Mouse (Mus musculus) embryonic stem cell, embryonic (primary cell): Measurements from ENCODE around the gene Dusp3.

Experiments used
- CTCF ChIA-PET, 4 experiments: fragments of 300-600 bp in 2 of 4; fragments of 350-600 bp in 2 of 4; sonication (Branson Sonifier 250); formaldehyde crosslinking; loops; one replicate each; lab custom pipeline; 2022; ENCODE audit warnings: inconsistent platforms in 2 of 4; lab: Charles Lee
- POLR2A ChIA-PET, 4 experiments: fragments of 300-600 bp in 2 of 4; fragments of 350-600 bp in 2 of 4; sonication (Branson Sonifier 250); formaldehyde crosslinking; loops; one replicate each; lab custom pipeline; 2022; ENCODE audit warnings: antibody characterized with exemption in 4 of 4, inconsistent platforms in 1 of 4; lab: Charles Lee

Dusp3 gene

GRCm38 (mm10) chr11:101973496-101973895 is 13.3 kb downstream of the Dusp3 start:
- ChIA-PET CTCF (interaction anchor here in 2 of 4 experiments (0.7 to 2.2 kb wide), 7 partner anchors 16 to 160 kb away, joined by 3 to 11 read pairs (median 4); no protein-coding TSS in a partner anchor), POLR2A (interaction anchor here in 1 of 4 experiments (0.7 kb wide), 1 partner anchor 308 kb away, joined by 4 read pairs; the partner anchor contains the start of gene Arl4d)

DNA sequence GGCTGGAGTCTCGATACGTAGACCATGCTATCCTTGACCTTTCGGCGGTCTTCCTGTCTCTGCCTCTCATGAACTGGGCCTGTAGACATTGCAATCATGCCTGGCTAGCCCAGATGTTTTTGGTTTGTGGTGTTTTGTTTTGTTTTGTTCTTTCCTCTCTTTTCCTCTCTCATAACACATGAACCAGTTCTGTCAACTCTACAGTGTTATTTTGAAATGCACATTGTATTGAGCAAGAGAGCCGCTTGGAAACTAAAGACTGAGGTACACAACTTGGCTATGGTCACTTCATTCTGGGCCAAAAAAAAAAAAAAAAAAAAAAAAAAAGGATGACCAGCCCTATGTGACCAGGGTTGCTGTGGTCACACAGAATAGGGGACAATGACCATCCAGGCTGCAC is 14.2 kb downstream of the Dusp3 start:
- POLR2A ChIA-PET = interaction anchor here in 1 of 4 experiments (0.7 kb wide), 1 partner anchor 308 kb away, joined by 4 read pairs; the partner anchor contains the start of gene Arl4d
- CTCF ChIA-PET = interaction anchor here in 2 of 4 experiments (0.7 to 1.3 kb wide), 4 partner anchors 17 to 160 kb away, joined by 3 to 5 read pairs (median 4); no protein-coding TSS in a partner anchor

DNA sequence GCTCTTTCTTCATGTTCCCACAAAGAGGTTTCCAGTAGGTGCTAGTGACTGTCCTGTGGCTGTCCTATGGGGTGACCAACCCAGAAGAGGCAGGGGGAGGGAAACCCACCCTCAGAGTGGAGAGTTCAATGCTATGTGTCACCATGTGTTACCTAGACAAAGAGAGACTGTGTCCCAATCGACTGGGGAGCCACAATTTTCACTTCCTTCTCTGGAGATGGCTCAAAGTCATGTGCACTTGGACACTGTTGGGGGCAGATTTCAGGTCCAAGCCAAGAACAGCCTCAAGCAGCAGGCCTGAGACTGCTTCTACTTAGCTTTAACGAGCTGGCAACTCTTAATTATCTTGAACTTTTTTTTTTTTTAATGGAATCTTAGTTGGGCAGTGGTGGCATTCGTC is 14.7 kb downstream of the Dusp3 start:
- CTCF ChIA-PET = interaction anchor here (0.6 to 1.3 kb wide), 5 partner anchors 62 to 1427 kb away, joined by 3 read pairs; partner anchors contain the start of gene Ttc25 (in 1 of the 4)
- POLR2A ChIA-PET = interaction anchor here in 1 of 4 experiments (1.7 kb wide), 1 partner anchor 12 kb away, joined by 8 read pairs; the partner anchor contains the start of gene Cfap97d1

DNA sequence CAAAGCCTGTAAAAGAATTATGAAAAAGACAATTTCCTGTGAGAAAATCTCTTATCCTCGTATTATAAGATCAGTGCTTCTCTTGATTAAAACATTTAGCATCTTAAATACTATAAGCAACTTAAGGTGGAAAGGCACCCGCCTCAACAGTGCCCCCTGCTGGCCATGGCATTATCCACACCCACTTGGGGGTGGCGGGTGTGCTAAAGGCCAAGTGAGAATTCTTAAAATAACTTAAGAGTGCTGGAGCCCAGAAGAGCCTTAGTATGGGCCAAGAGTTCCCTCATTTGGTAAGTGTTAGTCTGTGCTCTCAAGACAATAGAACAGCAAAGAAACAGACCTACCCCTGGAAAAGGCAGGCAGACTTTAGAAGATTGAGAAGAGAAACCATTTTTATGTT is 15.4 kb downstream of the Dusp3 start:
- CTCF ChIA-PET = interaction anchor here in 3 of 4 experiments (0.5 to 4.7 kb wide), 8 partner anchors 43 to 1162 kb away, joined by 3 to 45 read pairs (median 4); no protein-coding TSS in a partner anchor
- POLR2A ChIA-PET = interaction anchor here in 1 of 4 experiments (1.7 kb wide), 1 partner anchor 13 kb away, joined by 8 read pairs; the partner anchor contains the start of gene Cfap97d1

DNA sequence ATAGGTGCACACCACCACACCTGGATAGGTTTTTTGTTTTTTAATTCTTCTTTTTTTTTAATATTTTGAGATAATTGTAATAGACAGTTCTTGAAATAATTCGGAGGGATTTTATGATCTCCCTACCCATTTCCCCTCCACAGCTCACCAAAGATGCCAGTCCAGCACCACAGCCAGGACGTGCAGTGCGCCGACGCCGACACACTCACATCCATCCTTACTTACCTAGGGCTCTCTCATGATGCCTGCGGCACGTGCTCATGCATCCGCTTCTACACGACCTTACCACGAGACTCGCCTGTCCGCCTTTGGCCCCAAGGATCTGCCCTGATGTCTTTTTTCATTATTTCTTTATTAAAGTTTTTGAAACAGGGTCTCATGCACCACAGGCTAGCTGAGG is 17.0 kb downstream of the Dusp3 start:
- POLR2A ChIA-PET = interaction anchor here in 3 of 4 experiments (0.6 to 4.5 kb wide), 9 partner anchors 14 to 1868 kb away, joined by 3 to 20 read pairs (median 5); partner anchors contain the start of gene Cfap97d1 (in 1 of the 3)

DNA sequence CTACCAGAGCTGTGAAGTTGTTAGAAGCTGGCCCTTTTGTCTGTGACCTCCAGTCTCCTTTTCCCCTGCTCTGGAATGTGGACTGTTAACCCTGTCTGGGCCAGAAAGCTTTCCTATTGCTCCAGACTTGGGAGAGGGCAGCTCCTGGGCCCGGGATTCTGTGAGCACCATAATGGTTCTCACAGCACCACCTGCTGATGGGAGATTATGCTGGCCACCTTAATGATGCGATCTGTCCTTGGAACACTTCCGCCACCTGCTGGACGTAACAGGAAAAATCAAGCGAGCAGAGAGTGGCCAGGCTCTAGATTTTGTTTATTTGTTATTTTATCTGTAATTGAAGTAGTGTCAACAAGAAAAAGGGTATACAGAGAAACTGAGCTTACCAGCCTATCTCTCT is 18.0 kb downstream of the Dusp3 start:
- CTCF ChIA-PET = interaction anchor here (0.5 to 7.7 kb wide), 93 partner anchors 9 to 393 kb away, joined by 3 to 86 read pairs (median 4); partner anchors contain the start of genes Cfap97d1 (in 3 of the 4) and Etv4 (in 1 of the 4)
- POLR2A ChIA-PET = interaction anchor here (0.5 to 4.5 kb wide), 25 partner anchors 15 to 462 kb away, joined by 3 to 20 read pairs (median 3); partner anchors contain the start of genes Cfap97d1 (in 2 of the 4), Arl4d (in 1 of the 4), Dhx8 (in 1 of the 4) and Grn (in 1 of the 4)

More for the DNA sequence above, 17.0 kb downstream of the Dusp3 start:
- CTCF ChIA-PET = interaction anchor here (0.5 to 7.7 kb wide), 24 partner anchors 14 to 651 kb away, joined by 3 to 86 read pairs (median 10); partner anchors contain the start of genes Cfap97d1 (in 2 of the 4) and Dusp3 (in 1 of the 4)

GRCm38 (mm10) chr11:101968311-101968710 is 18.5 kb downstream of the Dusp3 start:
- CTCF ChIA-PET = interaction anchor here (0.5 to 7.7 kb wide), 93 partner anchors 9 to 392 kb away, joined by 3 to 86 read pairs (median 4); partner anchors contain the start of genes Cfap97d1 (in 3 of the 4), Dusp3 (in 1 of the 4) and Etv4 (in 1 of the 4)
- POLR2A ChIA-PET = interaction anchor here (0.5 to 4.5 kb wide), 27 partner anchors 15 to 995 kb away, joined by 3 to 20 read pairs (median 3); partner anchors contain the start of genes Cfap97d1 (in 2 of the 4), Arl4d (in 1 of the 4), Dhx8 (in 1 of the 4) and Grn (in 1 of the 4)

DNA sequence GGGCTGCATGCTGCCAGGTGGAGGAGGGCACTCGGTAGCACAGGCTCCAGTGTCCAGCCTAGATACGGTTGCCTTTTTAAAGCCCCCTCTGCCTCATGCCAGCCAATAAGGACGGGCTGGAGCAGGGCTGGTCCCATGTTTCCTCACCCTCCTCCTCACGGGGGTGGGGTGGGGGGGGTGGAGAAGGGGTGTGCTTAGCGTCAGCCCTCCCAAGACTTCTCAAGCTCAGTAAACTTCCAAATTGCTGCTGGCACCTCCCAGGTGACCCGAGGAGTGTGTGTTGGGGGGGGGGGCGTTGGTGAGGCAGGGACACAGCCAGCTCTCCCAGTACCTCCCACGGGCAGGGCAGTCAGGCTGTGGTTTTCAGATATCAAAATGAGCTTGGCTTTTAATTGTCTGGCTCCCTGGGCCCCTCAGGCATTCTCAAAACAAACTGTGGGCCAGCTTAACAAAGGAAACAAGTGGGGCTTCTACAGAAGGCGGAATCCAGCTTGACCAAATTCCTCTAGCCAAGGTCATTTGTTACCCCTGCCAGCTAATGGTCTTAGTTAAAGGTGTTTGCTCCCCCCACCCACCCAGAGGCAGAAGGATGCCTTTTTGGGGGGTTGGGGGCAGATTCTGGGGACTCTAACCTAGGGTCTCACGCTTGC is 19.7 kb downstream of the Dusp3 start, which contains the start of gene Sost:
TSS of gene Sost (minus strand) at position 51 of the 650 bp plus-strand sequence.
- ChIA-PET POLR2A (interaction anchor here in 2 of 4 experiments (0.7 to 4.5 kb wide), 8 partner anchors 17 to 274 kb away, joined by 3 to 20 read pairs (median 4); partner anchors contain the start of gene Cfap97d1 (in 1 of the 2)), CTCF (interaction anchor here (0.6 to 7.7 kb wide), 28 partner anchors 8 to 772 kb away, joined by 3 to 86 read pairs (median 6); partner anchors contain the start of genes Cfap97d1 (in 1 of the 4) and Dusp3 (in 1 of the 4))

DNA sequence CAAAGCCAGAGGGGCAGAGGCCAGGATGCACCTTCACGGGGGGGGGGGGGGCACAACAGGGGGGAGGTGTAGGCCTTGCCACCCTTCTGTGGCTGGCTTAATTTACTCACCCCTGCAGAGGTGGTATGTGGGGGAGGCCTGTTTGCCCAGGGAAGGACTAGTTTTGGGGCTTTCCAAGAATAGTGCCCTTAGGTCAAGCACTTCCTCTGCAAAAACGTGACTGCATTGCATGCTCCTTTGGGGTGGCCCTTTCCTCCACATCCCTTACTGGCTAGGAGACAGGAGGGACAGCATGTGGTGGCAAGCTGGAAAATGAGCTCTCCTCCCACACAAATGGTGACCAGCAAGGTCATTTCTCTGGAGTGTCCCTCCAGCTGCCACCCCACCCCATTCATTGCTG is 21.3 kb downstream of the Dusp3 start:
- POLR2A ChIA-PET = interaction anchor here in 3 of 4 experiments (1.0 to 3.6 kb wide), 6 partner anchors 9 to 193 kb away, joined by 3 to 20 read pairs (median 8); partner anchors contain the start of gene Cfap97d1 (in 1 of the 3)
- CTCF ChIA-PET = interaction anchor here in 3 of 4 experiments (0.6 to 7.7 kb wide), 17 partner anchors 9 to 908 kb away, joined by 3 to 77 read pairs (median 5); no protein-coding TSS in a partner anchor

DNA sequence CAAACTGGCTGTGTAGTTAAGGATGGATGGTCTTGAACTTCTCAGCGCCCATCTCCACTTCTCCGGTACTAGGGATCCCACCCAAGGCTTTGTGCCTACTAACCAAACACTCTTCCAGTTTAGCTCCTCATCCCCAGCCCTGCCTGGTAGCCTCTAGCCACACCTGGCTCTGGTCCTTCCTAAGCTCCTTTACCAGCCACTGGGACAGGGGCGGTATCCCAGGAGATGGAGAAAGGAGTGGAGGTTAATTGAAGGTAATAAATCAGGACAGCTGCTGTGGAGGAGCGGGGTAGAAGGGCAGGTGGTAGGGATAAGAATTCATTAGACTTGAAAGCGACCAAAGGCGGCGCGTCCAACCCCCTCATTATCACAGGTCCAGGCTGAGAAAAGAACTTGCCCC is 22.2 kb downstream of the Dusp3 start:
- CTCF ChIA-PET = interaction anchor here (0.5 to 7.7 kb wide), 20 partner anchors 10 to 1797 kb away, joined by 3 to 77 read pairs (median 4); partner anchors contain the start of gene Cfap97d1 (in 1 of the 4)
- POLR2A ChIA-PET = interaction anchor here in 3 of 4 experiments (0.5 to 3.6 kb wide), 20 partner anchors 10 to 1082 kb away, joined by 3 to 20 read pairs (median 5); partner anchors contain the start of genes Cfap97d1 (in 2 of the 3) and Dhx8 (in 1 of the 3)

DNA sequence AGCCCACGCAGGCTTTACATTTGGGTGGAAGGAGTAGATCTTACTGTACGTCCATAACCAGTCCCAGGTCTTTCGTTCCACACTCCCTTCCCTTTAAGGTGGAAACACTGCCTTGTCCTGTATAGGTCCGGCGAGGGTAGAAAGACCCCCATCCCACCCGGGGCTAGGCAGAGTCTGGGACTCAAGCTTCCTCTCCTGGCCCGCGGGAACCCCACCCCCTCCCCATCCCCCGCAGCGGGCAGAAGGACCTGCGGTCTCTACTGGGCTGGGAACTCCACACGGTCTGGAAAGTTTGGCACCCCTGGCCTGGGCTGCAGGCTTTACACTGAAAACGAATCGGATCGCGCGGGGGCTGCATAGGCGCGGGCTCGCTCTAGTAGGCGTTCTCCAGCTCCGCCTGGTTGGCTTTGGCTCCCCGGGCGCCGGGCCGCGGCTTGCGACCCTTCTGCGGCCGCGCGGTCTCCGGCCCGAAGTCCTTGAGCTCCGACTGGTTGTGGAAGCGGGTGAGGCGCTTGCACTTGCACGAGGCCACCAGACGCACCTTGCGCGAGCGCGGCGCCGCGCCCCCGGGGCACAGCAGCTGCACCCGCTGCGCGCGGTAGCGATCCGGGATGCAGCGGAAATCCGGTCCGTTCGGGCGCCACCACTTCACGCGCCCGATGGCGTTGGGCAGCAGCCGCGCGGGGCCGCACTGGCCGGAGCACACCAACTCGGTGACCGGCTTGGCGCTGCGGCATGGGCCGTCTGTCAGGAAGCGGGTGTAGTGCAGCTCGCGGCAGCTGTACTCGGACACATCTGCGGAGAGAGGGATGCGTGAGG is 23.1 kb downstream of the Dusp3 start:
- ChIA-PET CTCF (interaction anchor here (0.5 to 7.7 kb wide), 23 partner anchors 11 to 171 kb away, joined by 3 to 77 read pairs (median 4); partner anchors contain the start of gene Cfap97d1 (in 1 of the 4)), POLR2A (interaction anchor here in 3 of 4 experiments (0.5 to 3.6 kb wide), 27 partner anchors 11 to 1081 kb away, joined by 3 to 20 read pairs (median 4); partner anchors contain the start of genes Cfap97d1 (in 2 of the 3), Dhx8 (in 1 of the 3) and Etv4 (in 1 of the 3))

DNA sequence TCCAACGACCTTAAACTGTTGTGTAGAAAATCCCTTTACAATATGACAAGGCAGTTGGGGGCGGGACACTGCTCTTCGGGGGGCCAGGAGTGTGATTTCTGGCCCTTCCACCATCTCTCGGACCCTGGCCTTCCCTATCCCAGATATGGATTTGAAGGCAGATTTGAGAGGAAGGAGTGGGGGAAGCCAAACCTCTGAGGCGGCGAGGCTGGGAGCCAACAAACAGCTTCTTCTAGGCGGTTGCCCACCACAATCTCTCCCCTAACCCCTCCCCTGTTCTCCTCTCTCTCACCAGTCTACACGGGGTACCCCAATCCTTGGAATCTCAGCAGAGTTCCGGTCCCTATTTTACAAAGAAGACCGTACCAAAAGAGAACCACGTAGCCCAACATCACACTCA is 23.8 kb downstream of the Dusp3 start:
- ChIA-PET CTCF (interaction anchor here (0.6 to 7.7 kb wide), 14 partner anchors 12 to 151 kb away, joined by 3 to 77 read pairs (median 4); no protein-coding TSS in a partner anchor), POLR2A (interaction anchor here in 3 of 4 experiments (0.5 to 3.6 kb wide), 14 partner anchors 12 to 305 kb away, joined by 3 to 20 read pairs (median 4); partner anchors contain the start of gene Etv4 (in 1 of the 3))

- CTCF ChIA-PET = interaction anchor here in 2 of 4 experiments (0.7 to 1.3 kb wide), 2 partner anchors 11 to 18 kb away, joined by 3 read pairs; no protein-coding TSS in a partner anchor
- POLR2A ChIA-PET = interaction anchor here in 1 of 4 experiments (1.4 kb wide), 1 partner anchor 30 kb away, joined by 4 read pairs; no protein-coding TSS in a partner anchor
Measured at GRCm38 (mm10) chr11:101957476-101957875, 29.3 kb downstream of the Dusp3 start.

GRCm38 (mm10) chr11:101953441-101953840 is 33.4 kb downstream of the Dusp3 start:
- POLR2A ChIA-PET = no interaction called here

GRCm38 (mm10) chr11:101952541-101953341 is 34.1 kb downstream of the Dusp3 start:
- POLR2A ChIA-PET = interaction anchor here in 1 of 4 experiments (1.1 kb wide), 1 partner anchor 31 kb away, joined by 5 read pairs; the partner anchor contains the start of gene Cfap97d1
- CTCF ChIA-PET = interaction anchor here in 2 of 4 experiments (0.7 to 1.4 kb wide), 5 partner anchors 10 to 372 kb away, joined by 3 to 7 read pairs (median 4); no protein-coding TSS in a partner anchor

More at GRCm38 (mm10) chr11:101953441-101953840, 33.4 kb downstream of the Dusp3 start:
- CTCF ChIA-PET = interaction anchor here in 2 of 4 experiments (0.8 to 1.4 kb wide), 3 partner anchors 10 to 87 kb away, joined by 3 to 7 read pairs (median 4); no protein-coding TSS in a partner anchor
